Mouse (Mus musculus) right cerebral cortex, adult 18-20 months (tissue): ENCODE results near the gene Lactbl1.

Source experiments
- DNase-seq: peaks from one replicate; pipeline ENCODE4 v3.0.0; 2022; ENCODE audit warnings: mixed read lengths

Gene Lactbl1

GRCm38 (mm10) chr4:136637563-136638229, 15.3 kb downstream of the Lactbl1 start:
- DNase-seq, result peak; percentile 85

- DNase-seq, result no peak
Measured at GRCm38 (mm10) chr4:136638230-136638750, 15.9 kb downstream of the Lactbl1 start.

GRCm38 (mm10) chr4:136638890-136639289, 16.5 kb downstream of the Lactbl1 start:
- DNase-seq, result no peak

- peak; percentile 79 for DNase-seq
Measured at GRCm38 (mm10) chr4:136648922-136649479, 26.6 kb downstream of the Lactbl1 start.

GRCm38 (mm10) chr4:136649480-136650196, 27.2 kb downstream of the Lactbl1 start:
- DNase-seq, result no peak

- no peak for DNase-seq
Measured at GRCm38 (mm10) chr4:136650261-136650660, 27.8 kb downstream of the Lactbl1 start.

GRCm38 (mm10) chr4:136651357-136651811, 29.0 kb downstream of the Lactbl1 start:
- no peak for DNase-seq

GRCm38 (mm10) chr4:136651882-136652527, 29.6 kb downstream of the Lactbl1 start:
- DNase-seq, result no peak

- DNase-seq, result no peak
Measured at GRCm38 (mm10) chr4:136652528-136652910, 30.1 kb downstream of the Lactbl1 start.

- DNase-seq, result no peak
Measured at GRCm38 (mm10) chr4:136653019-136653418, 30.6 kb downstream of the Lactbl1 start.

GRCm38 (mm10) chr4:136653692-136654234, 31.3 kb downstream of the Lactbl1 start:
- no peak for DNase-seq

- DNase-seq, result no peak
Measured at GRCm38 (mm10) chr4:136657914-136658313, 35.5 kb downstream of the Lactbl1 start.

- DNase-seq, result peak; percentile 54
Measured at GRCm38 (mm10) chr4:136665068-136665467, 42.6 kb downstream of the Lactbl1 start.

- DNase-seq, result no peak
Measured at GRCm38 (mm10) chr4:136666002-136666401, 43.6 kb downstream of the Lactbl1 start.

- DNase-seq, result no peak
Measured at GRCm38 (mm10) chr4:136667757-136668156, 45.3 kb downstream of the Lactbl1 start.

GRCm38 (mm10) chr4:136672335-136673090, 50.1 kb downstream of the Lactbl1 start:
- DNase-seq, result no peak

GRCm38 (mm10) chr4:136675439-136675838, 53.0 kb downstream of the Lactbl1 start:
- DNase-seq, result no peak

- peak; percentile 82 for DNase-seq
Measured at GRCm38 (mm10) chr4:136678480-136678879, 56.1 kb downstream of the Lactbl1 start.

- DNase-seq, result no peak
Measured at GRCm38 (mm10) chr4:136679221-136679620, 56.8 kb downstream of the Lactbl1 start.

- no peak for DNase-seq
Measured at GRCm38 (mm10) chr4:136680641-136681040, 58.2 kb downstream of the Lactbl1 start.

- DNase-seq, result no peak
Measured at GRCm38 (mm10) chr4:136684485-136684884, 62.1 kb downstream of the Lactbl1 start.

GRCm38 (mm10) chr4:136685431-136685869, 63.0 kb downstream of the Lactbl1 start:
- DNase-seq, result no peak
